Mouse (Mus musculus) spleen, adult 2 months (tissue): ENCODE measurements around the gene Hist2h2bb.
"Not testable (repeated sequence)": the region's sequence is repeated elsewhere in the genome, so short reads cannot be mapped to it uniquely, and the experiment has no call there.

Experiments used
- CTCF ChIP-seq: fragments of 200-500 bp; IDR thresholded peaks from 2 replicates; pipeline ENCODE4 v1.5.1; 2011; ENCODE audit warnings: mild to moderate bottlenecking, inconsistent platforms; ENCODE audit not compliant: insufficient read depth, insufficient read length, insufficient replicate concordance; ENCODE audit errors: extremely low read depth
- POLR2A ChIP-seq: fragments of 200-500 bp; IDR thresholded peaks from 2 replicates; pipeline ENCODE4 v1.6.1; 2011; ENCODE audit warnings: low read depth, low read length, inconsistent platforms

- not testable (repeated sequence) for TF ChIP-seq POLR2A, CTCF
Measured at GRCm38 (mm10) chr3:96290727-96291126, 21.2 kb downstream of the Hist2h2bb start.
